Mouse (Mus musculus): ENCODE results near the gene Fam205a2. TPM values are rescaled to one million over a fixed set of nuclear protein-coding genes. Genes with fewer than 3 reads are reported as not detected.
"Not testable (repeated sequence)": the region's sequence is repeated elsewhere in the genome, so short reads cannot be mapped to it uniquely, and the experiment has no call there.

Fam205a2 gene
- not detected in 2 replicates for polyA plus RNA-seq (2012)

DNA sequence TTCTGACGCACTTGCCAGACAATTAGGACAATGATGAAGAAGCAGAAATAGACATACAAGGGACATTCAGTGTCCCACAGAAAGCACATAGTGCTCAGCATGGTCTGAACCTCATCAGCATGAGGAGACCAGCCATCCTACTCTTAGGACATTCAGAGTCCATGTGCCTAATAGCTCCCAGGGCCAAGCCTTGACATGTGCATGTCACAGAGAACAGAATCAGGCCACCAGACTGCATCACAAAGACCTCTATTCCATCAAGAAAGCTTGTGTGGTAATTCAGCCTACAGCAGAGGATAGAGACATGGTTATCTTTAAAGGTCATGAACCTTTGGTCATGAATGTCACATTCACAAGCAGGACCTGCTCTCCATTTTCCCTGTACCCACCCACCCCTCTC is at the start of gene Fam205a2:
Gene Fam205a2, minus strand, starts transcription at position 101 of the 400 bp plus-strand sequence.
- not testable (repeated sequence) for TF ChIP-seq GATA1 (IDR thresholded peaks at IDR 0.05; ENCODE audit: low read length)

Other genes starting within 250 kb of the Fam205a2 start
- not detected in 2 replicates for gene Gm21953, start 233.9 kb downstream of the Fam205a2 start, polyA plus RNA-seq (2012)
- not detected in 2 replicates for gene Fam205a3, start 209.8 kb downstream of the Fam205a2 start, polyA plus RNA-seq (2012)
- not detected in 2 replicates for gene Gm21586, start 88.8 kb downstream of the Fam205a2 start, polyA plus RNA-seq (2012)
- gene Gm2163, start 61.4 kb downstream of the Fam205a2 start, polyA plus RNA-seq (2012) = not detected in 2 replicates
- not detected in 2 replicates for gene Gm10591, start 84.0 kb upstream of the Fam205a2 start, polyA plus RNA-seq (2012)
- not detected in 2 replicates for gene Gm2564, start 101.5 kb upstream of the Fam205a2 start, polyA plus RNA-seq (2012)
- gene Ccl27b, start 127.1 kb upstream of the Fam205a2 start, polyA plus RNA-seq (2012) = not detected in 2 replicates
- not detected in 2 replicates for gene Il11ra2, start 133.7 kb upstream of the Fam205a2 start, polyA plus RNA-seq (2012)
- not detected in 2 replicates for gene 4930578G10Rik, start 207.4 kb upstream of the Fam205a2 start, polyA plus RNA-seq (2012)
- not detected in 2 replicates for gene Ccl19, start 228.4 kb upstream of the Fam205a2 start, polyA plus RNA-seq (2012)
- not detected in 2 replicates for gene Ccl21a, start 245.8 kb upstream of the Fam205a2 start, polyA plus RNA-seq (2012)

Measured in G1E-ER4 (cell line).